Mouse (Mus musculus) adrenal gland, postnatal 4 days (tissue): ENCODE results near the gene Sae1. TPM values are rescaled to one million over a fixed set of nuclear protein-coding genes. Genes with fewer than 3 reads are reported as not detected.

ENCODE experiments used
- DNase-seq, 2 experiments: peaks; one replicate each; pipeline ENCODE4 v3.0.0; 2021 to 2022; ENCODE audit warnings: low spot score in 2 of 2, mixed read lengths in 2 of 2
- total RNA-seq, 2 experiments: library from RNA; stranded (reverse); gene quantifications; 2 replicates each; pipeline ENCODE4 v1.2.3; 2021

The Sae1 gene
- total RNA-seq, 2 experiments from 2014 or later = 100 to 101 TPM

DNA sequence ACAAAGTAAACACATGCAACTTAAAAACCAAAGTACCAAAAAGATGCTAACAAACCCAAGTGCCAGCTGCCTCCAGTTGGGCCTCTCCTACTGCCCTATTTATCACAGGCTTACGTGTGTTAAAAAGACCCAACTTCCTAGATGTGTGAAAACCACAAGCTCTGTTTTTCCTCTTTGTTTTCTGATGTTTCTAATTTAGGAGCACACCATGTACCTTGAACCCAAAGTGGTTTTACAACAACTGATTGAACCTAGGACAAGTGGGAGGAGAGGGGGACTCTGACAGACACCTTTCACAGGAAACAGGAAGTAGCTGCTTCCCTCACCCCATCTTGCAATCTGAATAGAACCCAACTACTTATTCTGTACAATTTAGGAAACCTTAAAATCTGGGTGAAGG lies 23.3 kb downstream of the Sae1 start:
- no peak for DNase-seq

DNA sequence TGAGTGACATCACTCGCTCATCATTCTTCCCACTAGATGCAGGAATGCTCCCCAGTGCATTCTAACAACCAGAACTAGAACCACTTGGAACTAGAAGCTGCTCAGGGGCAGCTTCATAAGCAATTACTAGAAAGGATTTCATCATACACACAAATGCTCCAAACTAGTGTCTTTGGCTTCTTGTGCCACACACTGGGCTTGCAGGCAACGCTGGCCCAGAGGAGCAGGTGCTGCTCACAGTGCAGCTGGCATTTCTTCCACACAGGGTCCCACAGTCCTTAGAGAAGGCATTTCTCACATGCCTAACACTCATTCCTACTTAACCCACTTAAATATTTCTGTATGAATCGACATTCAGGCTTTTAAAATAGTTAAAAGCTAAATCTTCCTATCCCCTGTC lies 30.0 kb downstream of the Sae1 start:
- no peak for DNase-seq

DNA sequence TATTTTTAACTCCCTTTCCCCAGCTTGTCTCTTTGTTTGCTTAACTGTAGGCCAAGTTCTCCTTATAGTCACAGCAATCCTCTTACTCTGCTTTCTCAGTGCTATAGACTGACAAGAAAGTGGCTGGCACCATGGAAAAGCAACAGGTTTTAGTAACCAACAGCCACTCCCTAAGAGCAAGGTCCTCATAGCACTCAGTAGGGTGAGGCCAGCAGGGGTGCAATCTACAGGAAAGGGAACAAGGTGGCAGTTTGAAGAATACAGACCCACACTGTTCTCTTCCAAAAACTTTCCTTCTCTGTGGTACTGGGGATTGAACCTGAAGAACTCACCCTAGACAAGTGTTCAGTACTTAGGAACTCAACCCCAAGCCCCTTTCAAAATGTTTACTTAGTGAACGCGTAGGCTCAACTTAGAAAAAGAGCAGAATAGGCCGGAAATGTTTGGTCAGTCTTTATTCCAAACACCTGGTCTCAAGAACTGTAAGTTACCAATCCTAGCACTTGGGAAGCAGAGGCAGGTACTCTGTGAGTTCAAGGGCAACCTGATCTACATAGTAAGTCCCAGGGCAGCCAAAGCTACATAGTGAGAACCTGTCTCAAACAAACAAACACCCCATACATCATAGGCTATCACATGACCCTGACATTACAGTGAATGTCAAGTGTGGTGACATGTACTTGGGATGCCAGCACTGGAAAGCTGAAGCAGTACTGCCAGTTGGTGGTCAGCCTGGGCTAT lies 31.6 kb downstream of the Sae1 start:
- DNase-seq = no peak

DNA sequence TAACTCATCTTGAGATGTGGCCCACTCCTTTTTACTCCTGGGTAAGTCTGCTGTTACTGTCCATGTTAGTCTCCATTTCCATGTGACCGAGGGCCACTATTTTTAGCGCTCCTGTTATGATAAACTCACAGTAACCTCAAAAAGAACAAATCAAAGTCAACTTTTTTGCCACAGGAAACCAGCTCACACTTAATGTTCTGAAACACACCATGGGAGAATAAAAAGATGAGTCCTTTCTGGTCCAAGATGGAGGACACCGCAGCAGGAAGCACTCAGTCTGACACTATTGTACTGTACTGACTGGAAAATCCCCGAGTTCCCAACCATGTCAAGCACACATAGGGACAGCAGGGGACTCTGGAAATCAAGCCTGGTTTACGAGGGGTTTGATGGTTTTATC lies 37.6 kb downstream of the Sae1 start:
- DNase-seq = no peak

DNA sequence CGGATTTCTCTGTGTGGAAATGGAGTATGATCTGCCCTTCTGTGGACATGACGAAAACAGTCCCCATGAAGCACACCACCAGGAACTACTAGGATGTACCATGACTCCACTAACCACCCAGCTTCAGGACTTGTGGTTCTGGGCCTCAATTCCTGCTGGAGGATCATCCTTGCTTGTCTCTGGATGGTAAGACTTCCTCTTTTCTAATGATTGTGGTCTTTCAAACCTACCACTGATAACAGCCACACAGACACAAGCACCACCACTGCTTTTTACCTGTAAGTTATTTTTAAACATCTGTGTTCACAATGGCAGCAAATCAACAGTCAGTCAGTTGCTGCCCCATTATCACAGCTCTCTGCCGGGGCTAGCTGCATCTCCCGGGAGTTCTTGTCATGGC lies 42.3 kb downstream of the Sae1 start:
- DNase-seq = no peak

DNA sequence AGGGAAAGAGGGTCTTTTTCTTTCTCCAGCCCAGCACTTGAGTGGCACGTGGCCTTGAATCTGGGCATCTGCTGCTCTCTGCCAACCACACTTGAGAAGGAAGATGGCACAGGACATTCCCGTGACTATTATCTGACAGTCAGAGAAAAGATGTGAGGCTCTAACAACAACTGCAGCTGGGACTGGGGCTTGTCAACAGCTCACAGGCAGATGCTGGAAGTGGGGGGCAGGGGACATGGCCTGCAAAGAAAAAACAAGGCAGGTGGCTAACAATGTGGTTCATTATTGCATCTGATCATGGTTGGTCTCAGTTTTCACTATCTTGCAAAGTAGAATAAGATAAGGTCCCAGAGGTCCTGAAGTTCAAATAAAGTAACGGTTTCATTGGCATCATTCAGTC lies 43.0 kb downstream of the Sae1 start:
- no peak for DNase-seq

DNA sequence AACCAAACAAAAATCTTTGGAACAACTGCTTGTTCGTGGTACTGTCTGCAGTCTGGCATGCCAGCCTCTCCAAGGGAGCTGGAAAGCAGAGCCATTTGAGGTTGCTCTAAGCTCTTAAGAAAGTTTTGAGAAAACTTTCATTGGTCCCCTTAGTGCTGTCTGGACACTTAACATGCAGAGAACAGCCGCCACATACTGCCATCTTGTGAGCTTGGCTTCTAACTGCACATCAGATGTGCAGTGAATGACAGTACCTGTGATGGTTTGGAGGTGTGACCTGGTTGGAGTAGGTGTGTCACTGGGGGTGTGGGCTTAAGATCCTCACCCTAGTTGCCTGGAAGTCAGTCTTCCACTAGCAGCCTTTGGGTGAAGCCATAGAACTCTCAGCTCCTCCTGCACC lies 49.9 kb downstream of the Sae1 start:
- DNase-seq = no peak

DNA sequence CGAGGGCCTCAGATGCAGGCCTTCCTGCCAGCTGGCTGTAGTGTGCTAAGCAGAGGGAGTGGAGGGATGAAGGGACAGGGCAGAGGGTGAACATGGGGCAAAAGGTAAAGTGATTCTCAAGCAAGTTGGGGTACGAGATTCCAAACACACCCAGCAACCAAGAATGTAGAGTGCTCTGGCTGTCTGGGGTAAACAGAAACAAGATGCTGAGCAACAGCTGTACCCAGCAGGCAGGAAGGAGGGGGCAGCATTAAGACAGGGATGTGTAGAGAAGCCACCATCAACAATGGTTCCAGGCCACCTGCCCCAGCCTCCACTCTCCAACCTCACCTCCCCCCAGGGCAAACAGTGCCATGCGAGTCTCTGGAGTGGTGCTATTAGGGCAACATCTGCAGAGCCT lies 58.5 kb downstream of the Sae1 start:
- no peak for DNase-seq

DNA sequence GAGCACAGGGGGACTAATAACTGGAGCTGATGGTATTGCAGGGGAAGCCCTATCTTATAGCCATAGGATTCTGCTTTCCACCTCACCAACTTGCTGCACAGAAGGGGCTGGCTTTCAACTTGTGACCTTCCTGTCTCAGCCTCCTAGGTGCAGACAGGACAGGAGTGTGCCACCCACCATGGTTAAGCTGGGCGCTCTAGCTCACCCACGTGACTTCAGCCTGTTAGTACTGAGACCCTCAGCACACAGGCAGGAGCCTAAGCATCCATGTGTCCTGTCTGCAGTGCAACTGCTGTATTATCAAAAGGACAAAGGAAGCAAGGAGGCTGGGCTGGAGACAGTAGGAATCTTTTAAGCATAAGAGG lies 61.0 kb downstream of the Sae1 start:
- no peak for DNase-seq

DNA sequence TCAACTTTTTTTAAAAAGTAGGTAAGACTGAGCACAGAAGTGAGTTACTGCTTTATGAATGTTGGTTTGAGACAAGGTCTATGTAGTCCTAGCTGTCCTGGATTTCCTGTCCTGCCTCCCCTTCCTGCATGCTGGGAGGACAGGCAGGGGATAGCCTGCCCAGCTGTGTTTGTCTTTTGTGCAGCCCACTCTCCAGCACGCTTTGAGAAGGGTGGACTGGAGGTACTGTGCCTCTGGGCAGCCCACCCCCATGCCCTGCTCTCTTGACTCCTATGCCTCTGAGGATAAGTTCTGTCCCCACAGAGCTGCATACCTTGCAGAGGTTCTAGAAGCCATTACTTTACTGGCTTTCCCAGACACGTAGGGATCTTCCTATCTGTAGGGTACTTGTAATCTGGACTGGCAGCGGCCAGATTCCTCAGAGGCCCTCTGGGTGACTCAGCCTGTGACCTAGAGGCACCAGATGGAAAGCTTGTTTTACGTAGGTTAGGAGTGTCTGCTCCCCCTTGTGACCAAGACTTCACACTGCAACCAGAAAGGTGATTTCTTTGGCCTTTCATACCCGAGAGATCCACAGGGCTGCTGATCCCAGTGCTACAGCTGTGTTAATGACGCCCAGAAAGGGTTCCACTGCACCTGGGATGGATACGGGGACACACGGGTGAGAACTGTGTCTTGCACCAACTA lies 61.5 kb downstream of the Sae1 start:
- DNase-seq = peak in 1 of 2 experiments; percentile 26

DNA sequence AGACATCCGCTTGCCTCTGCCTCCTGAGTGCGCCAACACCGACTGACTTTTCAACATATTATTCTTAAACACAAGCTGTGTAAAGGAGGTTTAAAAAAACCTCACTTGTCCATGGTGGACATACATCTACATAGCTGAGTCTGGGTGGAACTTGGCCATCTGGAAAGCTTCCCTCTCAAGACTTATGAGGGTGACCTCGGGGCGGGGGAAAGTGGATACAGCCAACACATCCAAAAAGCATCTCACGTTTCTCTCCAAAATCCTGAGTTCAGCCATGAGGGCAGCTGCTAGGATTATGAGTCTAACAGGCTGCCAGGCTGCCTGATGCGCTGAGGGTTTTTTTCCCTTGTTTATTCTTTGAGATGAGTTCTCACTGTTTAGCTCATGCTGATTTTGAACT lies 62.9 kb downstream of the Sae1 start:
- DNase-seq = no peak

DNA sequence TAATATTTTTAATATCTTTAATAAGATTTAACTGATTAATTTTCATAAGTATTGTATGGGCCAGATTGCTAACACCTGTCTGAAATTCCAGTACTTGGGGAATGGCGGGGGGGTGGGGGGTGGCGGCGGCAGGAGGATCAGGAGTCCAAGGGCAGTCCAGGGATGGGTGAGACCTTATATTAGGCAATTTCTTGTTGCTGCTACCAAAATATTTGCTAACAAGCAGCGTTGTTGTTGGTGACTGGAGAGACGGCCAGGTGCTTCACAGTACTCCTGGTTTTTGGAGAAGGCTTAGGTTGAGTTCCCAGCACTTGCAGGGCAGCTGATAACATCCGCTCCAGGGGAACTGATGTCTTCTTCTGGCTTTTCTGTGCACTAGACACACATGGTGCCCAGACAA lies 67.1 kb downstream of the Sae1 start:
- DNase-seq = no peak

DNA sequence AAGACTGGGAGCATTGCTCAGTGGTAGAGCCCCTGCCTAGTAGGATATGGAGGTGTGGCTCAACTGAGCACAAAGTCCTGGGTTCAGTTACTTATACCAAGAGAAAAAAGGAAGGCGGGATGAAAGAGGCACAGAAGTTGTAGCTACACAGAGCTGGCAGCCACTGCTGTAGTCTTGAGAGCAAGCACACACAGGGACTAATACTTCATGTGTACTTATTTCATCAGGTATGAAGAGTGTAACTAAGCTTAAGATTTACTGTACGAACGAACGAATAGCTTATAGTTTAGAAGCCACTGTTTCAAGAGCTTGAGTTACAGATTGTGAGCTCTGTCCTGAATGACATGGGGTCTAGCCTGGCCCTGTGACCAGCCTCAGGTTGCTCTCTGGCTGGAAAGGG lies 68.4 kb downstream of the Sae1 start:
- DNase-seq = no peak

DNA sequence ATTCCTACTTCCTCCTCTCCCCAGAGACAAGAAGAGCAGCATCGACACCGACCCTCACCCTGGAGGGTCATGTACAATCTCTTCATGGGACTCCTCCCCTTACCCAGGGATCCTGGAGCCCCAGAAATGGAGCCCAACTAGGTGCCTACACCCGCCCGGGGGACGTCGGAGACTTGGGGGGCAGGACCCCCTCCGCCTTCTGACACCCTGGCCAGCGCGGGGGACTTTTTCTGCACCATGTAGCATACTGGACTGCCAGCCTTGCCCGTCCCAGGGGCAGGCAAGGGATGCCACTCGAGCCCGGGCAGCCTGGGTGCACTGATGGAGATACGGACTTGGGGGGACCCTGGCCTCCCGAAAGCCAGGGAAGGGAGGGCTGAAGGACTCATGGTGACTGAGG lies 70.5 kb downstream of the Sae1 start:
- no peak for DNase-seq

DNA sequence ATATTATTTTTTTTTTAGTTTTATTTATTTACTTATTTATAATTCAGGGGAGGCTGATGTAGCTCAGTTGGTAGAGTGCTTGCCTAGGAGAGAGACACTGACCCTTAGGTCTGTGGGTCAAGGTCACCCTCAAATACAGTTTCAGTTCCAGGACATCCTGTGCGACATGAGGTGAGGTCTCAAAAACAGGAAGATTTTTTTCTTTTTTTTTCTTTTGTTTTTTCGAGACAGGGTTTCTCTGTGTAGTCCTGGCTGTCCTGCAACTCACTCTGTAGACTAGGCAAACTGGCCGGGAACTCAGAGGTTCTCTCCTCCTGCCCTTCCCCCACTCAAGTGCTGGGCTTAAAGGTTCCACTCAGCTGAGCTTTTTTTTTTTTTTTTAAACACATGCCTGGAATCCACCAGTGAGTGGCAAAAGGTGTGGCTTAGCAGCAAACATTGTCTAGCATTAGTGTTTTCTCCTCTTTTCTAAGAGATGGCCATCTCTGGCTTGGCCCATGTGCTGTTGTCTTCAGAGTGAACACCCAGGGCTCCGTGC lies 72.3 kb downstream of the Sae1 start:
- no peak for DNase-seq

DNA sequence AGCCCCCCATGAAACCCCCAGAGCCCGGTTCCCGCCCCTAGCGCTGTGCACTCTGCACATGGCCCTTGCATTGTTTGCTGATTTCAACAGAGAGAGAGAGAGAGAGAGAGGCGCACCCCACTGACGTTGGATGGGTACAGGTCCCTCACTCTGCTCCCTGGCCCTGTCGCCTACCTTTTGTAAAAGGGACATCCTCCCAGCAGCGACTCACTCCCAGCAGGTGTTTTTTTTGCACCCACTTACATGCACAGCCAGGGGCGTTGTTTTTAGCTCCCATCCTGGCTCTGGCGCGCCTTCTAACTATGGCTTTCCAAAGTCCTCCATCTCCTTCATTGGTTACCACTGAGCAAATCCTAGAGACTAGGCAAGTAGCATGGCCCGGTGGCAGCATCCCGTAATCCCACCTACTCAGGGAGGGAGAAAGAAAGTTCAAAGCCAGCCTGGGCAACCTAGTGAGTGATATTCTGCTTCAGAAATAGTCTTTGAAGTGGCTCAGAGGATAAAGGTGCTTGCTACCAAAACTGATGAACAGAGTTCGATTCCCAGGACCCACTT lies 73.3 kb downstream of the Sae1 start:
- no peak for DNase-seq

DNA sequence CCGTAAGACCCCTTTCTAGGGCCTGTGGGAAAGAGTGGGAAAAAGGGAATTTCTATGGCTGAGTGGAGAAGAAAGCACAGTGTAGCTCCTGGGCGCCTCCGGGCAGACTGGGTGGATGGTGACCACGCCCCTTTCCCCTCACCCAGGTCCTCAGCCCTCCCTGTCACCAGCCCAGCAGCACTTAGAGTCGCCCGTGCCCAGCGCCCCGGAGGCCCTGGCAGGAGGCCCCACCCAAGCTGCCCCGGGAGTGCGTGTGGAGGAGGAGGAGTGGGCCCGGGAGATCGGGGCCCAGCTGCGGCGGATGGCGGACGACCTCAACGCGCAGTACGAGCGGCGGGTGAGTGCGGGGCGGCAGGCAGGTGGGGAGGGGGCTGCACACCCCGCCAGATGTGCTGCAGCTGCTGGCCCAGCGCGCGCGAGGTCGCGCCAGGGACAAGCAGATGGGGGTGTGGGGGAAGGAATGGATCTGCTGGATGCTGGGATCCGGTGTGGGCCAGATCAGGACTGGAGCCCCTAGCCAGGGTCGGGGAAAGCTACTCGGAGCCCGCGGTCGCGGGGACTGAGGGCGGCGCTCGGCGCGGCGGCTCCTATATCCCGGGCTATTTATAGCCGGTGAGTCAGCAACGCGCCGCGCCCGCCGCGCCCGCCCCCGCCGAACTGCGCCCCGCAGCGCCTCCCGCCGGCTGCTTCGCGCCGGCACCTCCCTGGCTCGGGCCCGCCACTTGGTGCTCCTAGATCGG lies 74.0 kb downstream of the Sae1 start:
- DNase-seq = peak; percentile 61 to 69

DNA sequence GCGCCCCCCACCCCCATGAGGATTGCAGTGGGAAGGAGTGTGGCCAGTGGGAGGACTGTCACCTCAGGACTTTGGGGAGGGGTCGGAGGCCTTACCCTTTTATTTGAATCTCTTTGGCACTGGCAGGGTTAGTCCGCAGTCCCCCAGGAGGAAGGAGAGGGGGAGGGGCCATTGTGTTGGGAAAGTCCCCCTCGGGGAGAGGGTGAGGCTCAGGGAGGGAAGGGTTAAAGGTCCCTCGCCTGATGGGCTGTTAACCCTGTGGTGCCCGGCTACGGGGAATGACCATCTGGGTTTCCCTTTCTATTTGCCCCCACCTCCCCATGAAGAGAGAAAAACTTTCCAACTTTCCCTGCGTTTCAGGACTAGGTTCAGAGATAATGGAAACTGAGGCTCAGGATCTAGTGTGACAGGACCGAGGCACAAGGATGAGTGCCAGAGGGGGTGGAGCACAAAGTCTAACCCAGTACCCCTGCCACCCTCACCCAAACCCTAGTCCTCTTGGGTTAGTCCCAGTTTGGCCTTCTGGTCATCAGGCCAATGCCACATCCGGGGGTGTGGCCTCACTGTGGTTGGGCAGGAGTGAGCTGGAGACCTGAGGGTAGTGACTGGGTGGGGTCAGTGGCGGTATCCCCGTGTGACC lies 74.8 kb downstream of the Sae1 start:
- DNase-seq = peak in 1 of 2 experiments; percentile 59

DNA sequence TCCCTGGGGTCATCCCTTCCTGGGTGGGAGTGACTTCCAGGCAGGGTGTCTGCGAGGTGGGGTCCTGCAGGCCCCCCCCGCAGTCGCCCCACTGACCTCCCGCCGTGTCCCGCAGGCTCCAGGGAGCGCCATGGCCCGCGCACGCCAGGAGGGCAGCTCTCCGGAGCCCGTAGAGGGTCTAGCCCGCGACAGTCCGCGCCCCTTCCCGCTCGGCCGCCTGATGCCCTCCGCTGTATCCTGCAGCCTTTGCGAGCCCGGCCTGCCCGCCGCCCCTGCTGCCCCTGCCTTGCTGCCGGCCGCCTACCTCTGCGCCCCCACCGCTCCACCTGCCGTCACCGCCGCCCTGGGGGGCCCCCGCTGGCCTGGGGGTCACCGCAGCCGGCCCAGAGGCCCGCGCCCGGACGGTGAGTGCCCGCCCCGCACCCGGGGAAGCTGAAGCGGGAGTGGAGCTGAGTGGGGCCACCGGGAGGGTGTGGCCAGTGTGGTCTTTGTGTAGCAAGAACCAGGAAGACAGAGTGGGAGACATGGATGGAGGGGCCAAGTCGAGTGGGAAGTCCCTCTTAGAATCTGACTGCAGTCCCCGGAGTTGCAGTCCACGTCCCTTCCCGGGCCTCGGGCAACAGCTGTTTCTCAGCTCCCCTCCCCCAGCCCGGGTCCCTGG lies 75.5 kb downstream of the Sae1 start:
- DNase-seq = no peak

DNA sequence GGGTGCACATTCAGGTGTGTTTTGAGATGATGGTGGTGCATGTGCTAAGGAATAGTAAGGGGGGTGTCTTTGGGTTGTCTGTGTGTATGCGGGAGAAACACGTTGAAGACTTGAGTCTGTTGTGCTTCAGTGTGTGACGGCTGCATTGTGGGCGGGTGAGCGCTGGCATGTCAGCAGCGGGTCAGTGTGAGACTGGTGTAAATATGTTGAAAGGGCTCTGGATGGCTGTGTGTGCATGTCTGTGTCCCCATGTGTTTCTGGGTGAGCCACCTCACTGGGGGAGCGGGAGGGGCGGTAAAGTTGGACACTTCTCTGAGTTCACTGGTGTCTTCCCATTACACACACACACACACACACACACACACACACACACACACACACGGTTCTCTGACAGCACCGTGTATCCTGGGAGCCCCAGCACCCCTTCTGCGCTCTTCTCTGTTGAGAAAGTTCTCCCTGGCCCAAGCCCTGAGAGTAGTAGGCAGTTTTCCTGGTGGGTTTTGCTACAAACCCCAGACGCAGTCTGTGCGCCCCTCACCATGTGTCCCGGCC lies 76.1 kb downstream of the Sae1 start:
- no peak for DNase-seq
